Mouse (Mus musculus) stomach, postnatal 0 days (tissue): Measurements from ENCODE around the gene Ajap1. TPM values are rescaled to one million over a fixed set of nuclear protein-coding genes. Genes with fewer than 3 reads are reported as not detected.

Experiments
- ATAC-seq: fragments of 200-750 bp; cut with Nextera tagmentation; 2 replicates; pipeline ENCODE4 v1.8.0; 2017; ENCODE audit not compliant: low FRiP score, low TSS enrichment
- DNase-seq: peaks from one replicate; pipeline ENCODE4 v3.0.0-alpha.2; 2016; ENCODE audit warnings: low spot score
- H3K27ac ChIP-seq: fragments of 300-500 bp; sonication (generic); replicated peaks from 2 replicates; pipeline ENCODE4 v1.5.1; 2014; ENCODE audit warnings: mild to moderate bottlenecking, control low read depth
- H3K27me3 ChIP-seq: fragments of 300-500 bp; sonication (generic); 2 replicates; pipeline ENCODE4 v1.6.1; 2014; ENCODE audit warnings: low read length; ENCODE audit not compliant: control insufficient read depth, insufficient read depth
- H3K36me3 ChIP-seq: fragments of 300-500 bp; sonication (generic); 2 replicates; pipeline ENCODE4 v1.6.1; 2014; ENCODE audit warnings: low read length, mixed read lengths; ENCODE audit not compliant: control insufficient read depth, insufficient read depth
- H3K4me1 ChIP-seq: fragments of 300-500 bp; sonication (generic); replicated peaks from 2 replicates; pipeline ENCODE4 v1.6.1; 2014; ENCODE audit warnings: antibody characterized with exemption; ENCODE audit not compliant: control insufficient read depth, insufficient read depth
- H3K4me2 ChIP-seq: fragments of 300-500 bp; sonication (generic); replicated peaks from 2 replicates; pipeline ENCODE4 v1.6.1; 2014; ENCODE audit warnings: low read depth, mild to moderate bottlenecking, control low read depth, moderate library complexity
- H3K4me3 ChIP-seq: fragments of 300-500 bp; sonication (generic); 2 replicates; pipeline ENCODE4 v1.5.1; 2014; ENCODE audit warnings: low read depth, low read length, control low read depth
- H3K9ac ChIP-seq: fragments of 300-500 bp; sonication (generic); 2 replicates; pipeline ENCODE4 v1.6.1; 2014; ENCODE audit warnings: mild to moderate bottlenecking, low read length, control low read depth, mixed read lengths
- H3K9me3 ChIP-seq: fragments of 300-500 bp; sonication (generic); 2 replicates; pipeline ENCODE4 v1.6.1; 2016; ENCODE audit warnings: low read length; ENCODE audit not compliant: control insufficient read depth
- CTCF ChIP-seq: IDR thresholded peaks from 2 replicates; pipeline ENCODE4 v1.5.1; 2016; ENCODE audit warnings: antibody characterized with exemption, low read depth, mild to moderate bottlenecking, moderate library complexity
- EP300 ChIP-seq: optimal IDR thresholded peaks from 2 replicates; pipeline ENCODE3; 2016; ENCODE audit warnings: antibody characterized with exemption
- WGBS: fragments of 180-500 bp; shearing (Covaris S2); extraction: QIAGEN DNeasy Blood & Tissue Kit; methylation state at CpG from one replicate; pipeline ENCODE4 v1.1.7; 2014; 5-methylcytosine and 5-hydroxymethylcytosine counted together
- polyA plus RNA-seq: library from polyadenylated mRNA; unstranded; fragments of >200 nt; fragmentation: Nextera tagmentation; extraction: Ambion mirVana; gene quantifications from 2 replicates; pipeline ENCODE4 v1.2.1, GENCODE M21; 2015

Ajap1 gene
- polyA plus RNA-seq, 1 experiment from 2014 or later = 0.33 TPM

DNA sequence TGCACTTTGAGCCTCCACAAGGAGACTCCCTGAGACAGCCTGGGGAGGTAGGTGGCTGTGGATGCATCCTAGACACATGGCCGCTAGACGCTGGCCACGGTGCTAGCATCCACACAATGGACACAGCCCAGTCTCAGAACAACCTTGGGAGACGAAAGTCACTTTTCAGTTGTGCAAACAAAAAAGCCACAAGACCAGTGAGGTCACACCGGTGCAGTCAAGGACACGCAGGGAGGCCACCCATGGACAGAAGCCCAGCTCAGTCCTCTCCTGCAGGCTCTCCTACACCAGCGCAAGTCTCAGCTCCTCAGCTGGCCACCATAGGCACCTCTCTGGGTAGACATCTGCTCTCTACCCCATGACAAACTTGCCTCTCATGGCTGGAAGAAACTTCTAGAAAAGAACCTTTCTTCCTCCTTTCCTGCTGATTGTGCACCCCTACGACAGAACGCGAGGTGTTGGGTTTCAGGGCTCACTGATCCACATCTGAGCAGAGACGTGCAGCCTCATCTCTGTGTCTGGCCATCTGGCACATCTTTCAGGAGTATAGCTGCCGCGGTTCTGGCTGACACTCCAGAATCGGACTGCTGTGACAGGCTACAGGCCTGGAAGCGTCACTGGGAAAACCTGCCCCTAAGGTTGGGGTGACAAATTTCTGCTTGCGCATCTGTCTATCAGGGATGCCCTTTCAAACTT, 56.5 kb downstream of the Ajap1 start:
- TF ChIP-seq EP300 (no peak), CTCF (no peak)
- DNase-seq (no peak), ATAC-seq (no peak)
- H3K9ac ChIP-seq = no peak overlapping the region
- no peaks in the 10 kb centered on the region for H3K36me3 ChIP-seq
- no peaks in the 10 kb centered on the region for H3K4me1 ChIP-seq
- WGBS = 72% methylated on average over 16 of the region's 16 CpGs
- H3K4me2 ChIP-seq = no peak overlapping the region
- H3K9me3 ChIP-seq = no peaks in the 10 kb centered on the region
- no peaks in the 10 kb centered on the region for H3K27me3 ChIP-seq
- no peak overlapping the region for H3K27ac ChIP-seq
- no peak overlapping the region for H3K4me3 ChIP-seq

DNA sequence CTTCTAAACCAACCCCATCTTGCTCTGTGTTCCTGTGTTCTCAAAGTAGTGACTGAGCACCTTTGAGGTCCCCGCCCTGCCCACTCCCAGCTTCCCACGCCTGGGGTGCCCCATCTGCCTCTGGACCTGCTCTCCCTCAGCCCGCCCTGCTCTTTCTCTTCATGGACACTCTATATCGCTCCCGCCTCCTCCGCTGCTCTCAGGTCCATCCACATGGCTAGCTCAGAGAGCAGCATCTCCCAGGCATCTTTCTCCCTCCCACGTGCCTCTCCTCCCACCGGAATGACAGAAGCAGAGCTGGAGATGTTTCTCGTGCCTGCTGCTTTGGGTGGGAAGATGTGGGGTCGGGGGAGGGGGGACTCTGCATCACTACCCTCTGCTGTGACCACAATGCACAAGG, 58.3 kb downstream of the Ajap1 start:
- H3K27ac ChIP-seq = no peak overlapping the region
- no peaks in the 10 kb centered on the region for H3K9me3 ChIP-seq
- TF ChIP-seq CTCF (no peak), EP300 (no peak)
- H3K27me3 ChIP-seq = no peaks in the 10 kb centered on the region
- H3K4me1 ChIP-seq = no peaks in the 10 kb centered on the region
- H3K9ac ChIP-seq = no peak overlapping the region
- no peaks in the 10 kb centered on the region for H3K36me3 ChIP-seq
- WGBS = 80% methylated on average over 10 of the region's 10 CpGs
- ATAC-seq (no peak), DNase-seq (no peak)
- H3K4me2 ChIP-seq = no peak overlapping the region
- H3K4me3 ChIP-seq = no peak overlapping the region

DNA sequence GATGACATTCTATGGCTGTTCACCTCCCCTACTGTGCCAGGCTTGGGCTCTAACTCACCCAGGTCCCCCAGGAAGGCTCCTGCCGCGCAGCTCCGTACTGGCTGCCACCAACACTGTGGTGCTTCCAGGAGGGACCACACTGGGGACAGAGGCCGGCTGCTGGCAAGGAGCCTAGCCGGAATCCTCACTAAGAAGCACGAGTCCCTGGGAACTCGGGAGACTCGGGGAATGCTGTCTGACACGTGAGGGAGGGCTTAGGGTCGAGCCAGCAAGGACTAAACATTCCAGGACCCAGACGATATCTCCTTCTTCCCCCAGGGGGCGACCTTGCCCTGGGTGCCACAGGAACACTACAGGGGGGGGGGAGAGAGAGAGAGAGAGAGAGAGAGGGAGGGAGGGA, 64.7 kb downstream of the Ajap1 start:
- under 1% methylated on average over 10 of the region's 12 CpGs for WGBS
- H3K4me1 ChIP-seq = no peaks in the 10 kb centered on the region
- peak; percentile 35 for DNase-seq
- ATAC-seq = 0 out of 2 replicates have a peak, but pooled peaks have one; percentile 19
- H3K36me3 ChIP-seq = no peaks in the 10 kb centered on the region
- H3K27ac ChIP-seq = no peak overlapping the region
- no peaks in the 10 kb centered on the region for H3K9me3 ChIP-seq
- peak overlapping the region; percentile 31; the same call in 1 of the 2 replicates for H3K4me2 ChIP-seq
- H3K4me3 ChIP-seq = no peak overlapping the region
- no peaks in the 10 kb centered on the region for H3K27me3 ChIP-seq
- TF ChIP-seq CTCF = peak; percentile 57
- TF ChIP-seq EP300 = no peak
- H3K9ac ChIP-seq = no peak overlapping the region

DNA sequence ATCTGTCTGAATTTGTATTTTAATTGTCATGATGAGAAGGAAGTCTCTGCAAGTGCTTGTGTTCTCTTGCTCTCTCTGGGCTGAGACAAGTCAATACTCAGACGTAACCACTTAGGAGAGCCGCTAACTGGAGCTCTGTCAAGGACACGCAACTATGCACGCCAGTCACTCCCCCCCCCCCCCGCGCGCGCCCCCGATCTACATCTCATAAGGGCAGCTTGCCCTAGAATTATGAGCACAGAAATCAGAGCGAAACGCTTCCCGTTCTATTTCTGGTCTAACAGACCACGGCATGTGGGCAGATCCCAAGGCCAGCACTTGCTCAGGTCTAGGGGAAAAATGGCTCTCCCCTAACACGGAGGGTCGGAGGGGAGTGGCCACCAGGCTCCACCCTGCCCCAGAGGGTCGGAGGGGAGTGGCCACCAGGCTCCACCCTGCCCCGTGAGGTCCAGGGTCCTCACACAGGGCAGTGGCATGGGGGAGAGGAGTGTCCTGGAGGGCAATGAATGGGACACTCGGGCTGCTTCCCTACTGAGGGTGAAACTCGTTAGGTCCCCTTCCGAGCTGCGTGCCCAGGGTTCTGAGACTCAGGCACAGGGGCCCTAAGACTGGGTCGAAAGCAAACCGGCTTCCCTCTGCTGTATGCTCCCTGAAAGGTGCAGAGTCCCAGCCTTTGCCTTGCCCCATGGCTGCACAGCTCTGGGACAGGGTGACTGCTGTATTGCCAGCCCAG, 65.3 kb downstream of the Ajap1 start:
- Histone ChIP-seq H3K4me3 (no peak overlapping the region), H3K27me3 (no peaks in the 10 kb centered on the region), H3K36me3 (no peaks in the 10 kb centered on the region), H3K9ac (no peak overlapping the region), H3K4me2 (peak overlapping the region; percentile 31), H3K9me3 (no peaks in the 10 kb centered on the region), H3K4me1 (no peaks in the 10 kb centered on the region), H3K27ac (no peak overlapping the region)
- 4% methylated on average over 23 of the region's 23 CpGs for WGBS
- TF ChIP-seq EP300 (no peak), CTCF (no peak)
- DNase-seq (no peak), ATAC-seq (no peak)

DNA sequence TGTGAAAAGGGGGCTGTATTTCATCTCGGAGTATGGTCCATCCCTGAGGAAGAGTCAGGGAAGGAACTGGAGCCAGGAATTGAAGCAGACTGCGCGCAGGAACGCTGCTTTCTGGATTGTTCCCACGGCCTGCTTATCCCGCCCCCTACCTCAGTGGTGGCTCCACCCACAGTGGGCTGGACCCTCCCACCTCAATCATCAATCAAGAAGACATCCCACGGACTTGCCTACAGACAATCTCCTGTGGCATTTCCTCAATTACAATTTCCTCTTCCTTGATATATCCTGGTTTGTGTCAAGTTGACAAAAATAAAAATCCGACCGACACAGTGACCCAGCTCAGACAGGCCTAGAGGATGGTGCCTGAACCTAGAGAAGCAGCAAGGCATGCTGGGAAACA, 66.5 kb downstream of the Ajap1 start:
- DNase-seq (no peak), ATAC-seq (no peak)
- Histone ChIP-seq H3K27ac (no peak overlapping the region), H3K36me3 (no peaks in the 10 kb centered on the region), H3K4me3 (no peak overlapping the region), H3K9ac (no peak overlapping the region), H3K9me3 (no peaks in the 10 kb centered on the region), H3K27me3 (no peaks in the 10 kb centered on the region), H3K4me1 (no peaks in the 10 kb centered on the region), H3K4me2 (no peak overlapping the region)
- no peak for TF ChIP-seq EP300
- no peak for TF ChIP-seq CTCF
- WGBS = 41% methylated on average over 9 of the region's 9 CpGs

DNA sequence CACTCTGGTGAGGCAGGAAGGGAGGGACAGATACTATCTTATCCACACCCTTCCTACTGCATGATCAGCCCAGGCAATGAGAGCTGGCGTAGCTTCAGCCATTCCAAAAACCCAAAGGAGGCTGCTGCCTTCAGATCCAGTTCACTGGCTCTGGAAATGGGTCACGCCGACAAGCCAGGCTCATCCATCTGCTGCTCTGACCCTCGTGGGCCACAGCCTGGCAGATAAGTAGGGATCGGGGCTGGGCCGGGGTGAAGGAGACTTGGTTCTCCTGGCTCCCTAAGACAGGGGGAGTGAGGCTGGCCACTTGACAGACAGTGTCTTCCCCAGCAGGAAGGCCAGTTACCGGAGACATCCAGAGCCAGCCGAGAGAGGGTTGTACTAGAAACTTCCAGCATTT, 84.2 kb downstream of the Ajap1 start:
- no peak overlapping the region for H3K9ac ChIP-seq
- no peaks in the 10 kb centered on the region for H3K9me3 ChIP-seq
- H3K27me3 ChIP-seq = no peaks in the 10 kb centered on the region
- DNase-seq (no peak), ATAC-seq (no peak)
- no peaks in the 10 kb centered on the region for H3K4me1 ChIP-seq
- H3K4me3 ChIP-seq = no peak overlapping the region
- TF ChIP-seq CTCF = no peak
- TF ChIP-seq EP300 = no peak
- no peak overlapping the region for H3K27ac ChIP-seq
- H3K36me3 ChIP-seq = no peaks in the 10 kb centered on the region
- no peak overlapping the region for H3K4me2 ChIP-seq
- WGBS = 86% methylated on average over 8 of the region's 8 CpGs
